Comparison of ENCODE assay signal across 19 mouse cellular contexts in genomic region chrX:71222648-71223408, GRCm38 (mm10). TPM values are rescaled to one million over a fixed set of nuclear protein-coding genes. Genes with fewer than 3 reads are reported as not detected.
A peak's percentile ranks its signal among the peaks of the same experiment; 100 is the strongest.
DNase-seq lines count a peak whose midpoint lies in the region; ATAC-seq lines count a peak whose summit lies in the region.
"Had no signal": no experiment of that assay in that cellular context is flagged by ENCODE, and none has a peak within 500 bp of the region (broad histone marks: within the 10 kb centered on the region; RNA-seq: fewer than 3 reads in every experiment).

No protein-coding gene starts in this region.

- no peak overlapping the region for H3K27ac ChIP-seq in forebrain, embryonic 16.5 days (ENCODE audit: low read length)
- no peak overlapping the region for H3K27ac ChIP-seq in hindbrain, embryonic 11.5 days (ENCODE audit: low read depth, low read length)
- H3K27ac ChIP-seq: embryonic facial prominence, embryonic 12.5 days; forebrain, embryonic 12.5 days; heart, embryonic 13.5 days; hindbrain, embryonic 13.5 days; hindbrain, postnatal 0 days; intestine, embryonic 15.5 days had no signal

- H3K4me2 ChIP-seq in forebrain, embryonic 16.5 days (ENCODE audit: low read length): no peak overlapping the region
- H3K4me2 ChIP-seq in hindbrain, embryonic 11.5 days (replicated peaks; ENCODE audit: low read depth, low read length): no peak overlapping the region
- H3K4me2 ChIP-seq: embryonic facial prominence, embryonic 12.5 days; forebrain, embryonic 12.5 days; heart, embryonic 13.5 days; hindbrain, embryonic 13.5 days; intestine, embryonic 15.5 days had no signal

- intact Hi-C loops in gastrocnemius, postnatal 14 days (cut with DNase I; ENCODE audit: low total_unique reads): no loop called here

- 82% methylated on average over 4 of the region's 4 CpGs for WGBS in forebrain, embryonic 16.5 days
- 85% methylated on average over 4 of the region's 4 CpGs for WGBS in hindbrain, embryonic 11.5 days

- no peak overlapping the region for H3K4me3 ChIP-seq in forebrain, embryonic 16.5 days (replicated peaks; ENCODE audit: low read length)
- no peak overlapping the region for H3K4me3 ChIP-seq in hindbrain, embryonic 11.5 days (ENCODE audit: low read depth, low read length)
- H3K4me3 ChIP-seq: embryonic facial prominence, embryonic 12.5 days; forebrain, embryonic 12.5 days; heart, embryonic 13.5 days; hindbrain, embryonic 13.5 days; intestine, embryonic 15.5 days had no signal

- H3K9me3 ChIP-seq in forebrain, embryonic 16.5 days (ENCODE audit: control insufficient read depth, low read length): no peaks in the 10 kb centered on the region
- no peaks in the 10 kb centered on the region for H3K9me3 ChIP-seq in hindbrain, embryonic 11.5 days (ENCODE audit: control insufficient read depth, low read length)
- H3K9me3 ChIP-seq: embryonic facial prominence, embryonic 12.5 days; forebrain, embryonic 12.5 days; heart, embryonic 13.5 days; hindbrain, embryonic 13.5 days; intestine, embryonic 15.5 days had no signal

- H3K36me3 ChIP-seq in forebrain, embryonic 16.5 days (ENCODE audit: control insufficient read depth, insufficient read depth): no peaks in the 10 kb centered on the region
- H3K36me3 ChIP-seq in hindbrain, embryonic 11.5 days (ENCODE audit: control insufficient read depth, insufficient read depth, low read length): no peaks in the 10 kb centered on the region
- H3K36me3 ChIP-seq: embryonic facial prominence, embryonic 12.5 days; forebrain, embryonic 12.5 days; heart, embryonic 13.5 days; hindbrain, embryonic 13.5 days; intestine, embryonic 15.5 days had no signal

- DNase-seq in gastrocnemius, adult 18-20 months (ENCODE audit: low spot score): peak; percentile 6
- no peak for DNase-seq in gastrocnemius, postnatal 14 days
- DNase-seq in 416B (ENCODE audit: low read depth) (peak; percentile 8), adipocyte (ENCODE audit: low spot score) (peak; percentile 30)
- DNase-seq in hindbrain, embryonic 11.5 days (ENCODE audit: low spot score): no peak
- DNase-seq: cerebellum, adult 11-12 months; cerebellum, adult 9-10 months; cerebellum, postnatal 25 days; forebrain, postnatal 0 days; heart, postnatal 4 days; kidney, adult 18-20 months had no signal

- ATAC-seq in megakaryocyte progenitor cell, adult 5-6 weeks (replicated peaks; ENCODE audit: poor library complexity): peak; percentile 65
- no peak for ATAC-seq in forebrain, embryonic 16.5 days
- no peak for ATAC-seq in hindbrain, embryonic 11.5 days (ENCODE audit: low FRiP score)
- ATAC-seq: forebrain, postnatal 0 days; hindbrain, postnatal 0 days; intestine, embryonic 15.5 days had no signal

- H3K4me1 ChIP-seq in forebrain, embryonic 16.5 days (replicated peaks; ENCODE audit: control insufficient read depth, insufficient read depth, low read length): no peaks in the 10 kb centered on the region
- no peaks in the 10 kb centered on the region for H3K4me1 ChIP-seq in hindbrain, embryonic 11.5 days (replicated peaks; ENCODE audit: control insufficient read depth, insufficient read depth, low read length)
- H3K4me1 ChIP-seq: embryonic facial prominence, embryonic 12.5 days; forebrain, embryonic 12.5 days; heart, embryonic 13.5 days; hindbrain, embryonic 13.5 days; intestine, embryonic 15.5 days had no signal

- no peaks in the 10 kb centered on the region for H3K27me3 ChIP-seq in forebrain, embryonic 16.5 days (replicated peaks; ENCODE audit: control insufficient read depth, insufficient read depth, low read length)
- no peaks in the 10 kb centered on the region for H3K27me3 ChIP-seq in hindbrain, embryonic 11.5 days (ENCODE audit: control insufficient read depth, insufficient read depth, low read length)
- H3K27me3 ChIP-seq: embryonic facial prominence, embryonic 12.5 days; forebrain, embryonic 12.5 days; heart, embryonic 13.5 days; hindbrain, embryonic 13.5 days; intestine, embryonic 15.5 days had no signal

- no peak overlapping the region for H3K9ac ChIP-seq in forebrain, embryonic 16.5 days (replicated peaks; ENCODE audit: low read depth, low read length)
- H3K9ac ChIP-seq in hindbrain, embryonic 11.5 days (ENCODE audit: low read depth, low read length): no peak overlapping the region
- H3K9ac ChIP-seq: embryonic facial prominence, embryonic 12.5 days; forebrain, embryonic 12.5 days; forebrain, postnatal 0 days; heart, embryonic 13.5 days; hindbrain, embryonic 13.5 days; intestine, embryonic 15.5 days had no signal

RNA-seq across cellular contexts. Expression of gene Mtm1, which starts 12.3 kb away (rescaled TPM):
- total RNA-seq in gastrocnemius, adult 18-20 months (2021): 10 to 100 TPM; 11.8 to 12.1 TPM
- total RNA-seq in gastrocnemius, postnatal 14 days (2021): 10 to 100 TPM in 1 of 2 experiments, 1 to 10 TPM in 1; 8.9 to 10.1 TPM
- total RNA-seq in megakaryocyte progenitor cell, adult 5-6 weeks (2015): 27.0 and 31.6 TPM in 2 replicates
- 32.1 and 38.2 TPM in 2 replicates for total RNA-seq in megakaryocyte progenitor cell, adult 5-6 weeks (2017)
- polyA plus RNA-seq in forebrain, embryonic 16.5 days (2015; fragmentation: Nextera tagmentation; extraction: Ambion mirVana): 4.4 and 5.5 TPM in 2 replicates
- 3.9 and 4.5 TPM in 2 replicates for polyA plus RNA-seq in hindbrain, embryonic 11.5 days (2014; fragmentation: Nextera tagmentation; extraction: Ambion mirVana)

Comparison
In these comparisons a context has a peak if more than half of its experiments do, and no peak if none do; other contexts are left out.
1. DNase-seq: peak in gastrocnemius, adult 18-20 months (single experiment), 416B (single experiment) and adipocyte (single experiment); none in gastrocnemius, postnatal 14 days (single experiment) and hindbrain, embryonic 11.5 days (single experiment).